Mouse (Mus musculus): ENCODE measurements around the gene Hbp1.

- TF ChIP-seq CTCF (conservative IDR thresholded peaks at IDR 0.05; ENCODE audit: low read length) (no peak), NANOG (IDR thresholded peaks at IDR 0.05; ENCODE audit: borderline replicate concordance, low read length) (no peak), POU5F1 (IDR thresholded peaks at IDR 0.05; ENCODE audit: borderline replicate concordance, low read length) (no peak)
These were observed 5.9 kb downstream of the Hbp1 start for GRCm38 (mm10) chr12:31944405-31944804.

All from E14TG2a.4 (cell line).